Mouse (Mus musculus) neural tube, embryonic 11.5 days (tissue): ENCODE measurements around the gene Sema5a. TPM values are rescaled to one million over a fixed set of nuclear protein-coding genes. Genes with fewer than 3 reads are reported as not detected.

ENCODE experiments used
- ATAC-seq: fragments of 200-750 bp; cut with Nextera tagmentation; 2 replicates; pipeline ENCODE4 v1.8.0; 2017; ENCODE audit warnings: moderate number of reproducible peaks, mild to moderate bottlenecking, moderate TSS enrichment, moderate library complexity; ENCODE audit not compliant: insufficient read depth, low FRiP score, low TSS enrichment
- DNase-seq: peaks from one replicate; pipeline ENCODE4 v3.0.0-alpha.2; 2015; ENCODE audit warnings: low spot score
- H3K27ac ChIP-seq: fragments of 300-500 bp; sonication (generic); 2 replicates; pipeline ENCODE4 v1.5.1; 2014; ENCODE audit warnings: low read depth, mild to moderate bottlenecking, low read length
- H3K27me3 ChIP-seq: fragments of 300-500 bp; sonication (generic); 2 replicates; pipeline ENCODE4 v1.6.1; 2014; ENCODE audit warnings: mild to moderate bottlenecking, low read length, mixed read lengths; ENCODE audit not compliant: control insufficient read depth, insufficient read depth
- H3K36me3 ChIP-seq: fragments of 300-500 bp; sonication (generic); 2 replicates; pipeline ENCODE4 v1.6.1; 2014; ENCODE audit warnings: mild to moderate bottlenecking, low read length, moderate library complexity, mixed read lengths; ENCODE audit not compliant: control insufficient read depth, insufficient read depth
- H3K4me1 ChIP-seq: fragments of 300-500 bp; sonication (generic); 2 replicates; pipeline ENCODE4 v1.6.1; 2014; ENCODE audit warnings: low read length, mixed read lengths; ENCODE audit not compliant: control insufficient read depth, insufficient read depth
- H3K4me2 ChIP-seq: fragments of 300-500 bp; sonication (generic); 2 replicates; pipeline ENCODE4 v1.6.1; 2014; ENCODE audit warnings: low read depth, mild to moderate bottlenecking, moderate library complexity
- H3K4me3 ChIP-seq: fragments of 300-500 bp; sonication (generic); 2 replicates; pipeline ENCODE4 v1.5.1; 2014; ENCODE audit warnings: low read depth, low read length
- H3K9ac ChIP-seq: fragments of 300-500 bp; sonication (generic); 2 replicates; pipeline ENCODE4 v1.6.1; 2014; ENCODE audit warnings: mild to moderate bottlenecking, low read length
- H3K9me3 ChIP-seq: fragments of 300-500 bp; sonication (generic); 2 replicates; pipeline ENCODE4 v1.6.1; 2016; ENCODE audit warnings: low read length; ENCODE audit not compliant: control insufficient read depth
- WGBS: fragments of 180-500 bp; shearing (Covaris S2); extraction: QIAGEN DNeasy Blood & Tissue Kit; methylation state at CpG from one replicate; pipeline ENCODE4 v1.1.7; 2014; 5-methylcytosine and 5-hydroxymethylcytosine counted together
- polyA plus RNA-seq: library from polyadenylated mRNA; unstranded; fragments of >200 nt; fragmentation: Nextera tagmentation; extraction: Ambion mirVana; gene quantifications from 2 replicates; pipeline ENCODE4 v1.2.1, GENCODE M21; 2014

Gene Sema5a
- polyA plus RNA-seq, 1 experiment from 2014 or later = 10.3 TPM

DNA sequence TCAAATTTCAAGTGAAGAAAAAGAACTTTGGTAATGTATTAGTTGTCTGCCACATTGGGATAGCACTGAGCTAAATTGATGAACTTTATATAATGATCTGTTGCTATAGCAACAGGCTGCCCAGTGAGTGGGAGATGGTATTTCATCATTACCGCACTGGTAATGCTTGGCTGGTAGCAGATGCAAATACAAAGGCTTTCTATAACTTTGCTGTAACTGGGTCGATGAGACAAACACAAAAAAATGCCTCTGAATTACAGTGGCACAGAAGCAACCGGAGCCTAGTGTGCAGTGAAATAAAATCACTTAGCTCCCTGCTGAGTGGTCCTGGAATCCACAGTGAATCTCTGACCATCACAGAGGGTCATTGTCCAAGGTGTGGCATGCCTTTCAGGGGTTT lies 352.6 kb downstream of the Sema5a start:
- Histone ChIP-seq H3K4me3 (no peak overlapping the region), H3K27ac (no peak overlapping the region), H3K27me3 (no peaks in the 10 kb centered on the region), H3K4me1 (no peaks in the 10 kb centered on the region), H3K36me3 (no peaks in the 10 kb centered on the region), H3K9me3 (no peaks in the 10 kb centered on the region), H3K4me2 (no peak overlapping the region), H3K9ac (no peak overlapping the region)
- ATAC-seq (no peak), DNase-seq (no peak)
- WGBS = 62% methylated on average over 3 of the region's 3 CpGs

DNA sequence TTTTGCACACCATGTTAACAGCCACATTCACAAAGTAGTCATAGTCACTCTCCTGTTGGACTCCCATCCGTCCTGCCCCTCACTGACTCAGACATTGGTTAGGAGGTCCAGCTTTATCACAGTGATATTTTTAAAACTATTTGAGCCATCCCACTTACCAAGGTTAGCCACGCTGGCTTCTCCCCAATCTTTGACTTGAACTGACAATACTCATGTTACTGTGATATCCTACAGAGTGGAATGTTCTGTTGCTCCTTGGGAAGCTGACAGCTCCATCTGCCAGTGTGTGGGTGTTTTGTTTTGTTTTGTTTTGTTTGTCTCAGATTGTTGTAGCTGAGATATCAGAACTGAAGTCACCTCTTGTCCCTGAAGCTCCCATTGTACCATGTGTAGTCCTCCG lies 362.6 kb downstream of the Sema5a start:
- Histone ChIP-seq H3K36me3 (no peaks in the 10 kb centered on the region), H3K9me3 (no peaks in the 10 kb centered on the region), H3K4me1 (no peaks in the 10 kb centered on the region), H3K27me3 (no peaks in the 10 kb centered on the region), H3K4me2 (no peak overlapping the region), H3K9ac (no peak overlapping the region), H3K27ac (no peak overlapping the region), H3K4me3 (no peak overlapping the region)
- 84% methylated on average over 3 of the region's 3 CpGs for WGBS
- ATAC-seq (no peak), DNase-seq (no peak)

DNA sequence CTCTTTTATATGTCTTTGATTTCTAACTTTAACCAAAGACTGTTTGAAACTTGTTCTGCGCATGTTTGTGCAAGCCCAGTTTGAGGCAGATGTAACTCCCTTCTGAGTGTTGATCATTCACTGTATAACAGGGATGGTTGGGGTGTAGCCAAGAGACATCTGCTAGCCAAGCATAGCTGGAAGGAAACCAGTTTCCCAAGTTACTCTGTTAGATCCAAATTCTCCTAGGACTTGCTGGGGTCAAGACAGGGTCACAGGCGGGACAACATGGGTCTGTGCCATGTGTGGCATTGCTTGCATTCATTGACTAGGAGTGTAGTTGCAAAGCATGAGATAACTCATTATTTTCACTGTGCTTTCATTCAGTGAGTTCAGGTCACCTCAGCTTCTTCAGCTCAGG lies 366.2 kb downstream of the Sema5a start:
- WGBS = 81% methylated on average over 2 of the region's 2 CpGs
- ATAC-seq = no peak
- no peaks in the 10 kb centered on the region for H3K4me1 ChIP-seq
- no peaks in the 10 kb centered on the region for H3K9me3 ChIP-seq
- H3K4me2 ChIP-seq = no peak overlapping the region
- H3K27me3 ChIP-seq = no peaks in the 10 kb centered on the region
- H3K36me3 ChIP-seq = no peaks in the 10 kb centered on the region
- DNase-seq = no peak
- no peak overlapping the region for H3K4me3 ChIP-seq
- H3K27ac ChIP-seq = no peak overlapping the region
- no peak overlapping the region for H3K9ac ChIP-seq

DNA sequence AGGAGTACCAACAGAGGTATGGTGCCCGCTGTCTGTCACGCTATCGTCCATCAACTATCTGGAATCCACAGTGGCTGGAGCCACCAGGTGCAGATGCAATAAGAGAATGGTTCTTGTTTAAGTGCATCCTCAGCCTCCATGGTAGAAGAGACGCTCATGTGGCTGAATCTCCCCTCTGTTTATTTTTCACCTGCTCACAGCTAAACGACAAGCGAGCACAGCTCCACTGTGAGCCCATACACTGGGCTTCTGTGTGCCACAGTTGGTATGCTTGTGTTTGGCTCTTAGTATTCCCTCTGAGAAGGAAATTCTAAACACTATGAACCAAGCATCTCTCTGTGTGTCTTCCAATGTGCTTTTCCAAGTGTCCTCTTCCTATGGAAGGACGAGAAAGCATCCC lies 366.6 kb downstream of the Sema5a start:
- ATAC-seq = no peak
- Histone ChIP-seq H3K27me3 (no peaks in the 10 kb centered on the region), H3K36me3 (no peaks in the 10 kb centered on the region), H3K4me3 (no peak overlapping the region), H3K27ac (no peak overlapping the region), H3K4me1 (no peaks in the 10 kb centered on the region), H3K4me2 (no peak overlapping the region), H3K9me3 (no peaks in the 10 kb centered on the region), H3K9ac (no peak overlapping the region)
- no peak for DNase-seq
- WGBS = 86% methylated on average over 7 of the region's 7 CpGs

DNA sequence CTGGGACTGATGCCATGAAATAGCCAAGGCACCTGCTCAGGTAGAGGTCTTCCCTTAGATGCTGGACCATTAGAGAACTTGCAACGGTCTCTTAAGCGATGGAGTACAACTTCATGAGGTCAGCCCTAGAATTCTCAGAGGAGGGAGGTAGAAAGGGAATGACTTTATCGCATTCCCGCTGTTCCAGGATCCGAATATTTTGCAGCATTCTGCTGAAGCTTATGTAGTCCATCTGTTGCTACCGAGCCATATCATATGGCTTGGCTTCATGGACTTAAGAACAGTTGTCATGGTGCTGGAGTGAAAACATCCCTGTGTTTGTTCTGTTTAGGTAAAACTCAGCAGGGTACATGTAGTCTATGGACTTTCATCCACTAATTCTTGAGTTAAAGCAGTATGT lies 369.1 kb downstream of the Sema5a start:
- no peak for ATAC-seq
- Histone ChIP-seq H3K4me1 (no peaks in the 10 kb centered on the region), H3K27ac (no peak overlapping the region), H3K9ac (no peak overlapping the region), H3K4me3 (no peak overlapping the region), H3K4me2 (no peak overlapping the region), H3K9me3 (no peaks in the 10 kb centered on the region), H3K36me3 (no peaks in the 10 kb centered on the region), H3K27me3 (no peaks in the 10 kb centered on the region)
- 84% methylated on average over 6 of the region's 6 CpGs for WGBS
- DNase-seq = no peak

DNA sequence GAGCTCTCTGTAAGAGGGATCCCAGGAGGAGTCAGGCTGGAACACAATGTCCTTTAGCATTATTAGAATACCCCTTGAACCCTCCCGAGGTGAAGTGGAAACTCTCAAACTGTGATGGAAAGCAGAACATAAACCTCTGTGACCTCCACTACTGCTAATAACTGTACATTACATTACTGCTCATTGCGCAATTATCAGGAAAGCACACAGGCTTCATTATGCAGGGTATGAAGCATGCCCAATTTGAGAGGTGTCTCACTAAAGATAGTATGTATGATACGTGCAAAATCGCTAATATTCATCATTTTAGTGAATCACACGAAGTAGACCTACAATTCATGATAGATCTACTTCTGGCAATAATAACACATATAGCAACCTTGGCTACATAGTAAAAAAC lies 371.2 kb downstream of the Sema5a start:
- Histone ChIP-seq H3K4me2 (no peak overlapping the region), H3K9me3 (no peaks in the 10 kb centered on the region), H3K4me3 (no peak overlapping the region), H3K27ac (no peak overlapping the region), H3K4me1 (no peaks in the 10 kb centered on the region), H3K27me3 (no peaks in the 10 kb centered on the region), H3K9ac (no peak overlapping the region), H3K36me3 (no peaks in the 10 kb centered on the region)
- 82% methylated on average over 5 of the region's 5 CpGs for WGBS
- ATAC-seq (no peak), DNase-seq (no peak)

DNA sequence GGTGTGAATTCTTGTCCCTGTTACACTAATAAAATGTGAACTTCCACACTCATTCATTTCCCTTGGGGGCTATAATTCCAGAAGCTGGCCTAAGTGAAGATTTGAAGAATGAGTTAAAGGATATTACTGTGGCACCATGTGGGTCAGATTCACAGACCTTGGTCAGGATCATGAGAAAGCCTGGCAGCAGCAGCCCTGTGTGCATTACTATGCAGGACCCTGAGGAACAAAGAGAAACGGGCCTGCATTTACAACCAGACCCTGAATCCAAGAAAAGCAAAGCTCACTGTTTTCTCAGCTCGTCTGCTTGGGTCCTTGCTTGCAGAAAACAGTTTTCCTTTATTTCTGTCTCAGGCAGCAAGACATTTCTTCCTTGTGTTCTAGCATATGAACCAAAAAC lies 374.6 kb downstream of the Sema5a start:
- DNase-seq (no peak), ATAC-seq (no peak)
- WGBS = 43% methylated on average over 2 of the region's 2 CpGs
- Histone ChIP-seq H3K27ac (no peak overlapping the region), H3K4me3 (no peak overlapping the region), H3K9ac (no peak overlapping the region), H3K4me1 (no peaks in the 10 kb centered on the region), H3K36me3 (no peaks in the 10 kb centered on the region), H3K4me2 (no peak overlapping the region), H3K9me3 (no peaks in the 10 kb centered on the region), H3K27me3 (no peaks in the 10 kb centered on the region)

DNA sequence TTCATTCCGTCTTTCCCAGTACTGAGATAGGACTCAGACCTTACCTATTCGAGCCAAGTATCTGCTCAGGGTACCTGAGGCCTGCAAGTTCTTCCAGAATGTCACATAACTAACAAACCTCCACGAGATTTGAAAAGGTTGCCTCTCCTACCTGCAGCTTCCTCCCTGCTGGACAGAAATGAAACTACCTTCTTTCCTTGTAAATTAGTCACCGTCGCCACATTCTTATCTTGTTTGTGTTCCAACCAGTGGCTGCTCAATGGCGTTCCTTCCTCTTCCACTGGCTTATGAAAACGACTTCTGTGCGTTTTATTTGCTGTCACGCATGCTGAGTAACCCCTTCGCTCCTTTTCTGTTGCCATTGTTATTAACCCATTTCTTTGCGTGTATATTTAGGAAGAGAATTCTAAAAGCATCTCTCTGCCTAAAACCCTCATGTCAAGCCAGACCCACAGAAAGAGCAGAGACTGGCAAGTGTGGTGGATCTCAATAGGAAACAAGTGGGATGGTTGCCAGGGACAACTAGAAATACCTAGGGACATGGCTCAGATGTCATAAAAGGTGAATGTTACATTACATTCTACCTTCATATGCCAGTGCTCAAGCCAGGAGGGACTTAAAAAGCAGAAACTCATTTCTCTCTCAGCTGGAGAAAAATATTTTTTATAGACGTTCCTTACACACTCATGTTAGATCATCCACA lies 378.6 kb downstream of the Sema5a start:
- Histone ChIP-seq H3K27ac (no peak overlapping the region), H3K4me2 (no peak overlapping the region), H3K4me1 (no peaks in the 10 kb centered on the region), H3K9me3 (no peaks in the 10 kb centered on the region), H3K27me3 (no peaks in the 10 kb centered on the region), H3K36me3 (no peaks in the 10 kb centered on the region), H3K4me3 (no peak overlapping the region), H3K9ac (no peak overlapping the region)
- DNase-seq (no peak), ATAC-seq (no peak)
- WGBS = 82% methylated on average over 12 of the region's 12 CpGs

DNA sequence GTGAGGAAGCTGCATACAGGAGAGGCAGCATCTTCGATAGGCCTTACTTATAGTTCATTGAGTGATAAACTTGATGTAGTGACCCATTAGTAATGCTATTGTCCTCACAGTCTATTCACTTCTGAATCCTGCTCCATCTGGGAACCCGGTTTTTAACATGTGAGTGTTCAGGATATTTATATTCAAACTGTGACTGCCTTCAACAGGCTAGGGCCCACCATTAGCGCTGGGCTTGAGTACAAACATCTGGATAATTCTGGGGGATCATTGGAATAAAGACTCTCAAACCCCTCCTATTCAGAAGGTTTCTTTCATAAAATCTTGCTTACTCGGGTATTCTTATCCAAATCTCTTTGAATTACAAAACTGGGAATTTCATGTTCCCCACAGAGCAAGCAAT lies 379.5 kb downstream of the Sema5a start:
- no peak overlapping the region for H3K4me2 ChIP-seq
- ATAC-seq (no peak), DNase-seq (no peak)
- no peaks in the 10 kb centered on the region for H3K27me3 ChIP-seq
- no peaks in the 10 kb centered on the region for H3K36me3 ChIP-seq
- no peaks in the 10 kb centered on the region for H3K9me3 ChIP-seq
- 53% methylated on average over 4 of the region's 4 CpGs for WGBS
- H3K4me3 ChIP-seq = no peak overlapping the region
- H3K27ac ChIP-seq = no peak overlapping the region
- H3K9ac ChIP-seq = no peak overlapping the region
- no peaks in the 10 kb centered on the region for H3K4me1 ChIP-seq
